Mouse (Mus musculus) CH12.LX (cell line): ENCODE results near the gene Itsn1. TPM values are rescaled to one million over a fixed set of nuclear protein-coding genes. Genes with fewer than 3 reads are reported as not detected.

Experiments
- DNase-seq: peaks from one replicate; pipeline ENCODE4 v3.0.0-alpha.2; 2013; ENCODE audit errors: extremely low read depth
- H3K27ac ChIP-seq: 2 replicates; pipeline ENCODE4 v1.5.1; 2012; ENCODE audit warnings: low read depth, mild to moderate bottlenecking, control low read depth, moderate library complexity; ENCODE audit not compliant: insufficient read depth
- H3K27me3 ChIP-seq: replicated peaks from 2 replicates; pipeline ENCODE3; 2012; ENCODE audit warnings: inconsistent platforms
- H3K36me3 ChIP-seq, 2 experiments: replicated peaks in 1 of 2; 2 replicates each; pipeline versions ENCODE3 to v1.6.1; 2012; ENCODE audit warnings: inconsistent platforms in 1 of 2, low read length in 1 of 2, mild to moderate bottlenecking in 1 of 2, mixed read lengths in 1 of 2, moderate library complexity in 1 of 2; ENCODE audit not compliant: control insufficient read depth in 1 of 2, insufficient read depth in 1 of 2
- H3K4me1 ChIP-seq, 2 experiments: 2 replicates each; pipeline ENCODE4 v1.6.1; 2012; ENCODE audit warnings: inconsistent platforms in 1 of 2, moderate library complexity in 1 of 2; ENCODE audit not compliant: insufficient read depth in 2 of 2, control insufficient read depth in 1 of 2
- H3K4me2 ChIP-seq: 2 replicates; pipeline ENCODE4 v1.6.1; 2012; ENCODE audit warnings: low read depth, mild to moderate bottlenecking, control low read depth; ENCODE audit not compliant: poor library complexity, insufficient read depth, severe bottlenecking
- H3K4me3 ChIP-seq, 3 experiments: fragments of 150-350 bp in 1 of 3; sonication (generic) in 1 of 3; replicated peaks in 1 of 3; 2 replicates each; pipeline versions ENCODE3 to v1.5.1; 2011 to 2012; ENCODE audit warnings: low read depth in 2 of 3, low read length in 2 of 3, mild to moderate bottlenecking in 2 of 3, moderate library complexity in 2 of 3, control low read depth in 1 of 3, improper control_type of control experiment in 1 of 3, inconsistent platforms in 1 of 3, mixed read lengths in 1 of 3; ENCODE audit not compliant: poor library complexity in 1 of 3
- H3K79me2 ChIP-seq: replicated peaks from 2 replicates; pipeline ENCODE4 v1.6.1; 2012; ENCODE audit warnings: mild to moderate bottlenecking, moderate library complexity; ENCODE audit not compliant: control insufficient read depth, poor library complexity, insufficient read depth, severe bottlenecking; ENCODE audit errors: extremely low read depth
- H3K9ac ChIP-seq: 2 replicates; pipeline ENCODE4 v1.6.1; 2012; ENCODE audit warnings: low read depth, mild to moderate bottlenecking, control low read depth, moderate library complexity; ENCODE audit not compliant: insufficient read depth
- H3K9me3 ChIP-seq: replicated peaks from 2 replicates; pipeline ENCODE3; 2012; ENCODE audit warnings: low read length, inconsistent platforms, mixed read lengths
- BHLHE40 ChIP-seq: IDR thresholded peaks from 2 replicates; pipeline ENCODE4 v1.6.1; 2011; ENCODE audit warnings: mild to moderate bottlenecking, low read depth, low read length, improper control_type of control experiment
- CHD2 ChIP-seq: IDR thresholded peaks from 2 replicates; pipeline ENCODE4 v1.6.1; 2011; ENCODE audit warnings: low read length, improper control_type of control experiment
- ELF1 ChIP-seq: IDR thresholded peaks from 2 replicates; pipeline ENCODE4 v1.6.1; 2014; ENCODE audit warnings: low read depth, mild to moderate bottlenecking, inconsistent platforms, low read length, improper control_type of control experiment
- EP300 ChIP-seq: IDR thresholded peaks from 2 replicates; pipeline ENCODE4 v1.6.1; 2011; ENCODE audit warnings: low read length, improper control_type of control experiment
- ETS1 ChIP-seq: conservative IDR thresholded peaks from 2 replicates; pipeline ENCODE4 v1.6.1; 2012; ENCODE audit warnings: low read depth, mild to moderate bottlenecking, inconsistent platforms, low read length, improper control_type of control experiment, moderate library complexity
- GABPA ChIP-seq: IDR thresholded peaks from 2 replicates; pipeline ENCODE4 v1.6.1; 2012; ENCODE audit warnings: low read depth, low read length, improper control_type of control experiment, inconsistent platforms; ENCODE audit not compliant: insufficient replicate concordance
- IRF4 ChIP-seq: IDR thresholded peaks from 2 replicates; pipeline ENCODE4 v1.6.1; 2014; ENCODE audit warnings: low read depth, mild to moderate bottlenecking, inconsistent platforms, low read length, improper control_type of control experiment
- JUN ChIP-seq: IDR thresholded peaks from 2 replicates; pipeline ENCODE4 v1.6.1; 2011; ENCODE audit warnings: low read depth, mild to moderate bottlenecking, low read length, improper control_type of control experiment, moderate library complexity; ENCODE audit not compliant: insufficient read depth
- JUND ChIP-seq: conservative IDR thresholded peaks from 2 replicates; pipeline ENCODE4 v1.6.1; 2011; ENCODE audit warnings: low read depth, low read length, improper control_type of control experiment
- MAZ ChIP-seq: IDR thresholded peaks from 2 replicates; pipeline ENCODE4 v1.6.1; 2012; ENCODE audit warnings: low read depth, mild to moderate bottlenecking, inconsistent platforms, low read length, improper control_type of control experiment, moderate library complexity
- MXI1 ChIP-seq: IDR thresholded peaks from 2 replicates; pipeline ENCODE4 v1.6.1; 2011; ENCODE audit warnings: mild to moderate bottlenecking, low read depth, low read length, improper control_type of control experiment
- MYC ChIP-seq: IDR thresholded peaks from 2 replicates; pipeline ENCODE4 v1.6.1; 2011; ENCODE audit warnings: low read depth, mild to moderate bottlenecking, improper control_type of control experiment, low read length
- NELFE ChIP-seq: IDR thresholded peaks from 2 replicates; pipeline ENCODE4 v1.6.1; 2011; ENCODE audit warnings: low read depth, low read length, improper control_type of control experiment
- PAX5 ChIP-seq: IDR thresholded peaks from 2 replicates; pipeline ENCODE4 v1.6.1; 2012; ENCODE audit warnings: low read length, inconsistent platforms, mixed read lengths
- POLR2A ChIP-seq: IDR thresholded peaks from 2 replicates; pipeline ENCODE4 v1.6.1; 2011; ENCODE audit warnings: low read depth, mild to moderate bottlenecking, improper control_type of control experiment, low read length
- RCOR1 ChIP-seq: conservative IDR thresholded peaks from 2 replicates; pipeline ENCODE4 v1.6.1; 2012; ENCODE audit warnings: low read depth, mild to moderate bottlenecking, inconsistent platforms, low read length, improper control_type of control experiment
- SIN3A ChIP-seq: IDR thresholded peaks from 2 replicates; pipeline ENCODE4 v1.6.1; 2012; ENCODE audit warnings: low read length, improper control_type of control experiment, inconsistent platforms
- SMC3 ChIP-seq: IDR thresholded peaks from 2 replicates; pipeline ENCODE4 v1.6.1; 2011; ENCODE audit warnings: low read depth, low read length, improper control_type of control experiment
- TBP ChIP-seq: conservative IDR thresholded peaks from 2 replicates; pipeline ENCODE4 v1.6.1; 2011; ENCODE audit warnings: low read depth, low read length, improper control_type of control experiment
- TCF12 ChIP-seq: IDR thresholded peaks from 2 replicates; pipeline ENCODE4 v1.6.1; 2014; ENCODE audit warnings: low read depth, mild to moderate bottlenecking, inconsistent platforms, low read length, improper control_type of control experiment
- UBTF ChIP-seq: IDR thresholded peaks from 2 replicates; pipeline ENCODE4 v1.6.1; 2012; ENCODE audit warnings: low read depth, mild to moderate bottlenecking, inconsistent platforms, low read length, improper control_type of control experiment, moderate library complexity
- ZC3H11A ChIP-seq: IDR thresholded peaks from 2 replicates; pipeline ENCODE4 v1.6.1; 2012; ENCODE audit warnings: low read depth, mild to moderate bottlenecking, inconsistent platforms, low read length, improper control_type of control experiment
- ZKSCAN1 ChIP-seq: IDR thresholded peaks from 2 replicates; pipeline ENCODE4 v1.6.1; 2012; ENCODE audit warnings: low read depth, inconsistent platforms, low read length, improper control_type of control experiment, borderline replicate concordance
- ZNF384 ChIP-seq: IDR thresholded peaks from 2 replicates; pipeline ENCODE4 v1.6.1; 2012; ENCODE audit warnings: low read depth, low read length, improper control_type of control experiment, inconsistent platforms
- dilution Hi-C: fragments of 300-500 bp; cut with MboI; formaldehyde crosslinking; loops from 2 replicates; pipeline ENCODE4 v1.14.3; 2020; ENCODE audit warnings: low sequenced_read_pairs; ENCODE audit not compliant: extremely low pct_unique_long_range_greater_than_20kb, extremely low pct_ligation_motif_present
- in situ Hi-C: fragments of 300-500 bp; cut with MboI; formaldehyde crosslinking; loops from 3 replicates; pipeline ENCODE4 v1.14.3; 2019; ENCODE audit warnings: low sequenced_read_pairs, low pct_ligation_motif_present, low pct_unique_long_range_greater_than_20kb, mixed read lengths
- polyA plus RNA-seq: library from polyadenylated mRNA; unstranded; fragments of >175 nt; gene quantifications from 2 replicates; pipeline ENCODE4 v1.2.1, GENCODE M21; 2012; ENCODE audit warnings: low read depth; ENCODE audit not compliant: insufficient read length
- total RNA-seq, 2 experiments: library from RNA; depleted of rRNA; stranded (reverse); fragments of 300-350 nt in 1 of 2; fragments of >200 nt in 1 of 2; gene quantifications; 2 replicates each; pipeline ENCODE4 v1.2.3; 2012 to 2014

Itsn1 gene
- total and polyA plus RNA-seq, 3 experiments: 32.5 to 54.5 (median 46.3) TPM

DNA sequence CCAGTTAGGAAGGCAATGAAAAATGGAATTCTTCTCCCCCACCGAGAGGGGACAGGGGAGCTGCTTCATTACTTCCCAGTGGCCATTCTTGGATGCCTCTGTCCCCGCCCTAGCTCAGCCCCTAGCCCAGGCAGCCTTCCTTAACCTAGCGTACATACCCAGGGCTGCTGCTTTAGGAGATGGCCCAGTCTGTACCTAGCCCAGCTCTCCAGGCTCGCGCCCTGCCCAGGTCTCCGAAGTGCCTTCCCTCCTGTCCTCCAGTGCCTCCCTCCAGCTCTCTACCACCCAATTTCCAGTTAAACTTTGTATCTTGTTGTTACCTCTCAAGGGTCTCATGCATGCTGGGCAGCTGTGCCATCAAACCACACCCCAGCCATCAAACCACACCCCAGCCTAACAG lies 106.7 kb downstream of the Itsn1 start:
- TF ChIP-seq BHLHE40: no peak
- TF ChIP-seq PAX5: no peak
- no peak for TF ChIP-seq ZKSCAN1
- TF ChIP-seq MAZ: no peak
- no peak for TF ChIP-seq GABPA
- no peak for TF ChIP-seq SMC3
- TF ChIP-seq ZNF384: no peak
- no peak for TF ChIP-seq IRF4
- TF ChIP-seq SIN3A: no peak
- no peak for TF ChIP-seq ZC3H11A
- TF ChIP-seq EP300: no peak
- no peak for TF ChIP-seq MYC
- TF ChIP-seq MXI1: no peak
- TF ChIP-seq JUN: no peak
- no peak for TF ChIP-seq TBP
- no peak for TF ChIP-seq RCOR1
- Histone ChIP-seq H3K4me2 (no peak overlapping the region), H3K27ac (no peak overlapping the region), H3K4me1 (peaks cover 5 to 20% of the 10 kb centered on the region in 2 experiments; a peak in 3 of 4 replicates), H3K4me3 (no peak overlapping the region), H3K27me3 (no peaks in the 10 kb centered on the region), H3K9me3 (no peaks in the 10 kb centered on the region), H3K9ac (no peak overlapping the region), H3K36me3 (peaks cover 14 to 41% of the 10 kb centered on the region in 2 experiments), H3K79me2 (no peaks in the 10 kb centered on the region)
- in situ Hi-C loops: no loop called here
- dilution Hi-C loops: no loop called here
- DNase-seq: no peak

DNA sequence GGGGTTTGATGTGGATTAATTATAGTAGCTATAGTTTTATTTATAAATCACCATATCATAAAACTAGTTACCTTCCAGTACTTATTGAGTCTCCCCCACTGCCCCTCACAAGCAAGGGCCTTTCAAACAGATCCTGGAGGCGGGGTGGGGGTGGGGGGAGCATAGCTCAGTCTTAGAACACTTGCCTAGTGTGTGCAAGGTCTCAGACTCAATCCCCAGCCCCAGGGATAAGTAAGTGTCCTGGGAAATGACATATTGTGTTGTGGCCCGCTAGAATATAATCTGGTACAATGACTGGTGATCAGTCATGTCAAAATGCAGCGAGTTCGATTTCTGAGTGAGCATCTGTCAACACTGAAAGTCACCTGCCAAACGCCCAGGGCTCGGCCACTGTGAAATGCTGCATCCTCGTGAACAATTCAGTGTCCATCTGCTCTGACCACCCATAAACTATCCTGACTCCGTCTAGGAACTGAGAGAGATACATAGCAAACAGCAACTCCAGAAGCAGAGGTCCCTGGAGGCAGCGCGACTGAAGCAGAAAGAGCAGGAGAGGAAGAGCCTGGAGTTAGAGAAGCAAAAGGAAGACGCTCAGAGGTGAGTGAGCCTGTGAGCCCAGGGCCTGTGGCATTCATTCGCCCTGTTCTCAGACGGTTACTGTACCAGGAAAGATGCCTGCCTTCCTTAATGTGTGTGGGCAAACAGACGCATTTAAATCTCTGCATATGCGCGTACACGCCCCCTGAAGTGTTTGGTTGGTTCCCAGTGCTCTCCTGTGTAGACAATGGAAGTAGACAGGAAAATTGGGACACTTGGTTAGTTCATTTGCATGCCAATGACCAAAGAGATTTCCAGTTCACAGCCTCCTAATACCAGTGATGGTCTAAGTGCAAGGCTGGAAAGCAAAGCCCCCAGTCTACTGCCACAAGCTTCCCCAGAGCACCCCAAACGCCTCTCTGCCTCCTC lies 107.8 kb downstream of the Itsn1 start:
- no peak for DNase-seq
- peaks cover 11 to 29% of the 10 kb centered on the region in 2 experiments for H3K4me1 ChIP-seq
- no peaks in the 10 kb centered on the region for H3K27me3 ChIP-seq
- no peak overlapping the region for H3K27ac ChIP-seq
- peaks cover 19 to 42% of the 10 kb centered on the region in 2 experiments for H3K36me3 ChIP-seq
- H3K9me3 ChIP-seq: no peaks in the 10 kb centered on the region
- TF ChIP-seq POLR2A (no peak), TCF12 (no peak), JUND (no peak), UBTF (no peak), ELF1 (no peak), SIN3A (no peak), PAX5 (no peak), ETS1 (no peak), MAZ (no peak), NELFE (no peak), CHD2 (no peak)
- in situ Hi-C loops (no loop called here), dilution Hi-C loops (no loop called here)
- no peak overlapping the region for H3K4me2 ChIP-seq
- H3K4me3 ChIP-seq: no peak overlapping the region
- H3K79me2 ChIP-seq: no peaks in the 10 kb centered on the region
- H3K9ac ChIP-seq: no peak overlapping the region
